Mouse (Mus musculus) naive thymus-derived CD4-positive, alpha-beta T cell, adult 2 months (primary cell): ENCODE data around the gene Ppp1r16b.

Experiments used
- DNase-seq: peaks from one replicate; pipeline ENCODE4 v3.0.0-alpha.2; 2011; ENCODE audit warnings: low read depth

Gene Ppp1r16b

DNA sequence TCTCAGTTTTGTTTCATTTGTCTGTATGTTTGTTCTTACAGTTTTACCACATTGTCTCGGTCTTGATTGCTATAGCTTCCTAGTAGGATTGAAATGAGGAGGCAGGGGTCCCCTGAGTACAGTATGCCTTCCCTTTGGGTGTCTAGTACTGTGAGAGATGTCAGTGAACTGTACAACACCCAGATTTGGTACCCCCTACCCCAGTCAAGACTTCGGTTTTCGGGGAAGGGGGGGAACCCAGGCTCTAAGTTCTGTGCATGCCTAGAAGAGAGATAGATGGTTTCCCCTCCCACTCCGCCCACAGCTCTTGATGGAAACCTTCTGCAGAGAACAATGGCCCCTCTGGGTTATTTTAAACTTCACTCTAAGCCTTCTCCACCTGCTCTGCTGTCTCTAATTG lies at the start of gene Ppp1r16b:
Gene Ppp1r16b, plus strand, starts transcription at position 301 of the 400 bp plus-strand sequence.
- DNase-seq, result peak; percentile 13

- no peak for DNase-seq
Measured at GRCm38 (mm10) chr2:158615702-158616101, 49.5 kb upstream of the Ppp1r16b start.

DNA sequence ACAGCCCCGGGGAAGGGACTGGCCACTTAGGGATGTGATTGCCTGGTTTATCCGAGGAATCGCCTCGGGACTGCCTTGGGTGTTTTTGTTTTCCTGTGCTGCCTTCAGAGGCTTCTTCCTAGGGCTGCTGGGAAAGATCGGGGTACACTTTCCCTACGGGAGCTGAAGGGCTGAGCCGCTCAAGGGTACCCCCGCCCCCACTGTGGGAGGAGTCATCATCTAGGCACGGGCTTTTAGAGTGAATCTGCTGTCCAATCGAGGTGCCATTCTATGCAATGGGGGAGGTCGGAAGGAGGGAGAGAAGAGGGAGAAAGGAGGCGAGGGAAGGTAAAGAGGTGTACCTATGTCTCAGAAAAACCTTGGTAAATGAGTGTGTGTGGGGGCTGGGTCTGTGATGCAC lies 48.9 kb upstream of the Ppp1r16b start:
- DNase-seq, result peak; percentile 30

DNA sequence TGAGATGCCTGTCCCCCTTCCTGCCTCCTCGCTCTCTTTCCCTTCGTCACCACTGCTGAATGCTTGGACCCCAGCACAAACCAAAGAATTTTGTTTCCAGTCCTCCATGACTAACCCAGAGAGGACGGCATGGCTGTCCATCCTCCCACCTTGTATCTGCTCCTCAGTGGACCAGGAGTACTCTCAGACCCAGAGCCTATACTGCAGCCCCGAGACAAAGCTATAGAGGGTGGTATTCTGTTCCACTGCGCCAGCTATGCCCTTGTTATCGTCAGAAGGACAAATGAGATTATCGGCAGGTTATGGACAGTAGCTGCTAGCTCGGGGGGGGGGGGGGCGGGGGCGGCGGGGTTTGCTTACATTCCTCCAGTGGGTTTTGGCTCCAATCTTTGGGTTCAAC lies 48.4 kb upstream of the Ppp1r16b start:
- no peak for DNase-seq

GRCm38 (mm10) chr2:158624718-158625222 lies 40.4 kb upstream of the Ppp1r16b start, which contains the start of gene Actr5:
Gene Actr5, plus strand, starts transcription at chr2:158624888.
- DNase-seq, result peak; percentile 99

- DNase-seq, result no peak
Measured at GRCm38 (mm10) chr2:158625231-158625630, 40.0 kb upstream of the Ppp1r16b start.

GRCm38 (mm10) chr2:158625697-158626096 lies 39.5 kb upstream of the Ppp1r16b start:
- no peak for DNase-seq

- DNase-seq, result no peak
Measured at GRCm38 (mm10) chr2:158628858-158629257, 36.3 kb upstream of the Ppp1r16b start.

GRCm38 (mm10) chr2:158629414-158629813 lies 35.8 kb upstream of the Ppp1r16b start:
- no peak for DNase-seq

DNA sequence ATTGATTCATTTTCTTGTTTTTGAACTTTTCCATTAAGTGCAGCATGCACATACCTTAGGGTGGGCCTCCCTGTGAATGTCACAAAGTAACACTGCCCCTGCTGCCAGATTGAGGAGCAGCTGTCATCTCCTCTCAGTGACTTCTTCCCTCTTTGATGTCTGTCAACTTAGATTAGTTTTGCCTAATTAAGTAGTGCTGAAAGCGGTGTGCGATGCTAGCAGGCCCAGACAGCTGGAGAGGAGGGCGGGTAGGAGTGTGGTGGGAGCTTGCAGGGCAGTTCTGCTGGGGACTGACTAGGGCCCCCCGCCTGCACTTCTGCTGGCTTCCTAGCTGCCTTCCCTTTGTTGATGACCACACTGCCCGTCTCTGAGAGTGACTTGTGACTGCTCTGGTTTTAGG lies 33.3 kb upstream of the Ppp1r16b start:
- no peak for DNase-seq

DNA sequence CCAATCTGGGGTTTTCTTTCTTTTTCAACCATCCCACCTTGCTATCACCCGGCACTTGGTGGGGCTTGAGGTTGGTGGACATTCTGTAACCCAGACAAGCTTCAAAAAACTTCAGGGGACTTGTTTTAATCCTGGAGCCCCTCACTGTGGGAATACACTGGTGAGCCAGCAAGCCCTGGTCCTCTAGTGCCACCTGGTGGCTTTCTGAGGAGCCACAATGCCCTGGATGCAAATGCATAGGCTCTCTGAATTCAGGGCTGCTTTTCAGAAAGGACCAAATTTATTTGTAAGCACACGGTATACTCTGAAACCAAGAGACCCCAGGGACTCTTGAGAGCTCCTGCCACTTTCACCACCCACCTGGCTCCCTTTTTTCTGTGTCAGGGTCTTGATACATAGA lies 23.3 kb upstream of the Ppp1r16b start:
- DNase-seq, result peak; percentile 77

DNA sequence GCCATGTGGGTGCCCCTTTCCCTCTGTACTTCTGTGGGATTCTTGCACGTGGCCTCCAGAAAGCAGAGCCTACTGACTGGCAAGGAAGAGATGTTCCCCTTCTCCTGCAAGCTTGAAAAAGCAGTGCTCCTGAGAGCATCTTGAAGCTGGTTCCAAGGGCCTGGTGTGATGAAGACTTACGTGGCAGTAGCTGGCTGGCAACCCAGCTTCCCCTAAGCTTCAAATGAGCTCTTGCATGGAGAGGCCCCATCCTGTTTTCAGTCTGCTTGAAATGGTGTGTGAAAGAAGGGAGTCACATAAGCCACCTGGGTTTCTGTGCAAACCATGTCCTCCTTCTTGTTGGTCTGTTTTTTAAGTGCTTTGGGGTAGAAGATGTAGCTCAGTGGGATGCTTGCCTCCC lies 22.6 kb upstream of the Ppp1r16b start:
- no peak for DNase-seq

DNA sequence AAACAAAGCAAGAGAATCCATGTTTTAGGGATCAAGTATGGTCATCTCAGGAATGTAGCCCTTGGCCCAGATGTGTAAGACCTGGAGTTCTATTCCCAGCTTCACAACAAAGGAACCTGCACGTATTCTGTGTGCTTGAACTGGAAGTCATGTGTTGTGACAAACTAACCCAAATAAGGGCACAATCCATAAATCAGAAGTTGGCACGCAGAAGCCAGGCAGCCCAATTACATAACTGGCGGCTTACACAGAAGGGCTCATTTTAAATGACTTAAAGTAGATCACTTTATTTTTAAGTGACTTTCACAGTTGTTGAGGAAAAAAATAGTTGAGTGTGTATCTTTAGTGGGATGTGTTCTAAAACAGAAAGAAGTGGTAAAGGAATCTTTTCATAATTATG lies 21.4 kb upstream of the Ppp1r16b start:
- no peak for DNase-seq

- DNase-seq, result no peak
Measured at GRCm38 (mm10) chr2:158651159-158651908, 13.9 kb upstream of the Ppp1r16b start.

DNA sequence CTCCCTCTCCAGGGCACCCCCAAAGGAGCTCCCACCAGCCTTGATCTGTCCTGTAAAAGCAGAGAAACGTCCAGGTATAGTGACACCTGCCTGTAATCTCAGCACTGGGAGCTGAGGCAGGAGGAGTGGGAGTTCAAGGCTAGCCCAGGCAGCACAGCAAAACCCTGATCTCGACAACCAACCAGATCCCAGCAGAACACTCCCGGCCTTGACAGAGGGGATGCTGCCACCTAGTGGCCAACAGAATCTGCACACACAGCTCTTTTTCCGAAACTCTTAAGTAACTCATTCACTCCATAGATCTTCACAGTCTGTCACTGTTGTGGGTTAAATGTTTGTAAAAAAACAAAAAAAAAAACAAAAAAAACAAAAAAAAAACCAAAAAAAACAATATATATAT lies 12.2 kb upstream of the Ppp1r16b start:
- peak; percentile 88 for DNase-seq

- DNase-seq, result no peak
Measured at GRCm38 (mm10) chr2:158654717-158655116, 10.5 kb upstream of the Ppp1r16b start.

DNA sequence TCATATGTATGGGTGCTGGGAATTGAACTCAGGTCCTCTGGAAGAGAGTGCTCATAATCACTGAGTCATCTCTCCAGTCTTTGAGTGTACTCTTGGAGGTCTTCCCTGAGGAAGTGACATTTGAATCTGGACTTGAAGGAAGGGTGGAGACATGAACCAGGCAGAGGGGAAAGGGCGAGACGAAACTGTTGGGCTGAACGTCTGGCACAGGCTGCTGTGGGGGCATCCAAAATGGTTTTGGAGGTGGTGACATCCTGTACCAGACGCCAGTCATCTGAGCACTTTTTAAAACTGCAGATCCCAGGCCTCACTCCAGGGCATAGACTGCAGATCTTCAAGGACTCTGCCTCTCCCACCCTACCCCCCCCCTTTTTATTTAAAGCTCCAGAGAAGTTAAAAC lies 9.4 kb upstream of the Ppp1r16b start:
- no peak for DNase-seq

- no peak for DNase-seq
Measured at GRCm38 (mm10) chr2:158658822-158659221, 6.4 kb upstream of the Ppp1r16b start.

- no peak for DNase-seq
Measured at GRCm38 (mm10) chr2:158659346-158659745, 5.9 kb upstream of the Ppp1r16b start.

GRCm38 (mm10) chr2:158666071-158666800 lies 1.0 kb downstream of the Ppp1r16b start:
- peak; percentile 84 for DNase-seq

GRCm38 (mm10) chr2:158667022-158667670 lies 1.9 kb downstream of the Ppp1r16b start:
- peak; percentile 78 for DNase-seq

GRCm38 (mm10) chr2:158667671-158668432 lies 2.7 kb downstream of the Ppp1r16b start:
- DNase-seq, result peak; percentile 71
